Mouse (Mus musculus) testis, adult 2 months (tissue): ENCODE measurements at regions not wholly inside any gene's neighbourhood (a gene's known extent, or its start where the extent isn't known, plus 50 kb on each side); places are given as distances from the start of the nearest gene placed in this dataset.

ENCODE experiments used
- CTCF ChIP-seq: fragments of 200-500 bp; IDR thresholded peaks from 2 replicates; pipeline ENCODE4 v1.5.1; 2012; ENCODE audit warnings: low read depth, mild to moderate bottlenecking, inconsistent platforms, low read length, moderate library complexity; ENCODE audit not compliant: control insufficient read depth, insufficient read depth, insufficient replicate concordance
- POLR2A ChIP-seq: fragments of 200-500 bp; IDR thresholded peaks from 2 replicates; pipeline ENCODE4 v1.6.1; 2012; ENCODE audit warnings: low read depth, mild to moderate bottlenecking, inconsistent platforms, low read length, moderate library complexity; ENCODE audit not compliant: control insufficient read depth

DNA sequence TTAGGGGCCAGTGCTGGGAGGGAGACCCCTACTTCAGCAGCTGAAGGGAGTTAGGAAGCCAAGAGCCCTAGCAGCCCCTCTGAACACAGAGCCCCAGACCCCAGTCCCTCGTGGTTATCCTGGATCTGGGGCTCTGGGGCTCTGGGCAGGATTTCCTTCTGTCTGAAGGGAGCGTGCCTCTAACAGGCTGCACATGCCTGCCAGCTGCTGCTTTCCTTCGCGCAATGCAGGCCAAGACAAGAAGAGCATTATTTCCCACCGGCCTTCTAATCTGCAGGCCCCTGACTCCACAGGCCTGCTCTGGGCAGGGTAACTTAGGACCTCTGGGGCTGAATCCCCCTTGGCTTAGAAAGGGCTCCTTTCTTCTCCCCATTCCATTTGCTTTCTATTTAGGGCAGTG, 181.1 kb upstream of the Six2 start:
- TF ChIP-seq POLR2A (no peak), CTCF (no peak)
